23 mouse cellular contexts compared by ENCODE assay signal in the genomic region with DNA sequence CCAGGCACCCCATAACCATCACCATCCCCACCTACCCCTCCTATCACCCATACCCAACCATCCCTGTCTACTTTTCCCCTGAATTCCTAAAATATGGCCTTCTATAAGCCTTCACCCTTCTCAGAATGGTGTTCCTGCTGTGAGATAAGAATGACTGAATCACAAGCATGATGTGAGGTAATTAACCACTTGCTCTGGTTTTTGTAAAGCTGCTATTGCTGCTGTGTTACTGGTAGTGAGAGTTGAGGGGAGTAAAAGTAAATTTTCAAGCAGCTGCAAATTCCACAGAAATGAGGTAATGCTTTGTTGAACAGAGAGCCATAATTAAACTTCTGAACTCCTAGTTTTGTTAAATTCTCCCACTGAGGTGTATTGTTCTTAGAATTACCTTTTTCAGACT. TPM values are rescaled to one million over a fixed set of nuclear protein-coding genes. Genes with fewer than 3 reads are reported as not detected.
DNase-seq lines count a peak whose midpoint lies in the region; ATAC-seq and TF ChIP-seq lines count a peak whose summit lies in the region.
"Had no signal": no experiment of that assay in that cellular context is flagged by ENCODE, and none has a peak within 500 bp of the region (broad histone marks: within the 10 kb centered on the region; RNA-seq: fewer than 3 reads in every experiment).

No protein-coding gene starts in this region.

- TF ChIP-seq CTCF in brain, embryonic 14.5 days (IDR thresholded peaks at IDR 0.05; ENCODE audit: borderline replicate concordance, extremely low read depth, insufficient read depth, insufficient read length) = no peak

- no peak overlapping the region for H3K9ac ChIP-seq in limb, embryonic 13.5 days
- no peak overlapping the region for H3K9ac ChIP-seq in hindbrain, embryonic 12.5 days
- H3K9ac ChIP-seq: forebrain, embryonic 15.5 days; heart, embryonic 15.5 days; hindbrain, embryonic 15.5 days had no signal

- no peaks in the 10 kb centered on the region for H3K36me3 ChIP-seq in limb, embryonic 13.5 days
- no peaks in the 10 kb centered on the region for H3K36me3 ChIP-seq in limb, embryonic 10.5 days
- no peaks in the 10 kb centered on the region for H3K36me3 ChIP-seq in hindbrain, embryonic 12.5 days
- H3K36me3 ChIP-seq: forebrain, embryonic 15.5 days; heart, embryonic 15.5 days; hindbrain, embryonic 10.5 days; hindbrain, embryonic 15.5 days had no signal

- no peak overlapping the region for H3K27ac ChIP-seq in limb, embryonic 13.5 days
- H3K27ac ChIP-seq in limb, embryonic 10.5 days = no peak overlapping the region
- H3K27ac ChIP-seq in hindbrain, embryonic 12.5 days = no peak overlapping the region
- H3K27ac ChIP-seq: forebrain, embryonic 15.5 days; heart, adult 2 months; heart, embryonic 15.5 days; hindbrain, embryonic 10.5 days; hindbrain, embryonic 15.5 days had no signal

- ATAC-seq in limb, embryonic 13.5 days (ENCODE audit: low FRiP score, low read depth) = peak; percentile 36; the same call in 1 of the 2 replicates
- no peak for ATAC-seq in hindbrain, embryonic 12.5 days (ENCODE audit: low FRiP score)
- ATAC-seq: forebrain, embryonic 15.5 days; intestine, embryonic 16.5 days; Patski had no signal

- H3K4me1 ChIP-seq in limb, embryonic 13.5 days = no peaks in the 10 kb centered on the region
- H3K4me1 ChIP-seq in limb, embryonic 10.5 days = no peaks in the 10 kb centered on the region
- H3K4me1 ChIP-seq in hindbrain, embryonic 12.5 days = no peaks in the 10 kb centered on the region
- H3K4me1 ChIP-seq: forebrain, embryonic 15.5 days; heart, embryonic 15.5 days; hindbrain, embryonic 10.5 days; hindbrain, embryonic 15.5 days had no signal

- H3K4me3 ChIP-seq in limb, embryonic 13.5 days = no peak overlapping the region
- H3K4me3 ChIP-seq in limb, embryonic 10.5 days = no peak overlapping the region
- no peak overlapping the region for H3K4me3 ChIP-seq in hindbrain, embryonic 12.5 days
- H3K4me3 ChIP-seq: forebrain, embryonic 15.5 days; heart, adult 2 months; heart, embryonic 15.5 days; hindbrain, embryonic 10.5 days; hindbrain, embryonic 15.5 days had no signal

- no peak for TF ChIP-seq POLR2A in brain, embryonic 14.5 days (IDR thresholded peaks at IDR 0.05; ENCODE audit: borderline replicate concordance, extremely low read depth, insufficient read depth, insufficient read length, poor library complexity, severe bottlenecking)

- H3K4me2 ChIP-seq in limb, embryonic 13.5 days (replicated peaks) = no peak overlapping the region
- H3K4me2 ChIP-seq in hindbrain, embryonic 12.5 days (replicated peaks) = no peak overlapping the region
- H3K4me2 ChIP-seq: forebrain, embryonic 15.5 days; heart, embryonic 11.5 days; heart, embryonic 15.5 days; hindbrain, embryonic 15.5 days had no signal

- H3K27me3 ChIP-seq in limb, embryonic 13.5 days = no peaks in the 10 kb centered on the region
- H3K27me3 ChIP-seq in limb, embryonic 10.5 days (ENCODE audit: low read depth, poor library complexity, severe bottlenecking) = no peaks in the 10 kb centered on the region
- H3K27me3 ChIP-seq in hindbrain, embryonic 12.5 days = no peaks in the 10 kb centered on the region
- H3K27me3 ChIP-seq: forebrain, embryonic 15.5 days; heart, embryonic 15.5 days; hindbrain, embryonic 15.5 days had no signal

- no peaks in the 10 kb centered on the region for H3K9me3 ChIP-seq in limb, embryonic 13.5 days
- H3K9me3 ChIP-seq in limb, embryonic 10.5 days (replicated peaks) = no peaks in the 10 kb centered on the region
- no peaks in the 10 kb centered on the region for H3K9me3 ChIP-seq in hindbrain, embryonic 12.5 days (replicated peaks)
- H3K9me3 ChIP-seq: forebrain, embryonic 15.5 days; heart, embryonic 15.5 days; hindbrain, embryonic 10.5 days; hindbrain, embryonic 15.5 days had no signal

- DNase-seq in embryo, embryonic 10.5 days (ENCODE audit: low spot score) = peak; percentile 0
- DNase-seq in embryo, embryonic 11 days = no peak
- DNase-seq in limb, embryonic 10.5 days (ENCODE audit: low spot score) = no peak
- peak; percentile 1 for DNase-seq in brain, embryonic 14.5 days (ENCODE audit: low read depth)
- no peak for DNase-seq in kidney, postnatal 14 days
- DNase-seq: adrenal gland, adult 8-10 months; adrenal gland, postnatal 36 days; B cell, adult 2 months; cerebellum, adult 11 months; cerebellum, adult 8-10 months; cerebellum, postnatal 14 days; gastrocnemius, postnatal 14 days; heart, adult 2 months; kidney, adult 2 months had no signal

RNA-seq across cellular contexts. Expression of gene Spopl, which starts 48.2 kb away (rescaled TPM):
- 11.2 and 14.5 TPM in 2 replicates for polyA plus RNA-seq in limb, embryonic 13.5 days (2015; fragmentation: Nextera tagmentation; extraction: Ambion mirVana)
- 8.7 and 14.2 TPM in 2 replicates for polyA plus RNA-seq in limb, embryonic 10.5 days (2016; fragmentation: Nextera tagmentation; extraction: Ambion mirVana)
- polyA plus RNA-seq in brain, embryonic 14.5 days (2012; rRNA removed) = 6.9 and 8.1 TPM in 2 replicates
- polyA plus RNA-seq in hindbrain, embryonic 12.5 days (2016; fragmentation: Nextera tagmentation; extraction: Ambion mirVana) = 12.4 and 13.5 TPM in 2 replicates

Comparison
In these comparisons a context has a peak if more than half of its experiments do, and no peak if none do; other contexts are left out.
1. DNase-seq: peak in embryo, embryonic 10.5 days (single experiment) and brain, embryonic 14.5 days (single experiment); none in embryo, embryonic 11 days (single experiment), limb, embryonic 10.5 days (single experiment) and kidney, postnatal 14 days (single experiment).